Mouse (Mus musculus) bone marrow, adult 2 months (tissue): ENCODE data around the gene Slc25a11.

Experiments
- CTCF ChIP-seq: fragments of 200-500 bp; IDR thresholded peaks from 2 replicates; pipeline ENCODE4 v1.5.1; 2011; ENCODE audit warnings: low read length, control low read depth; ENCODE audit not compliant: control insufficient read depth, insufficient read depth
- POLR2A ChIP-seq: fragments of 200-500 bp; IDR thresholded peaks from 2 replicates; pipeline ENCODE4 v1.6.1; 2011; ENCODE audit warnings: low read depth, mild to moderate bottlenecking, control low read depth, low read length, borderline replicate concordance; ENCODE audit not compliant: control insufficient read depth

- TF ChIP-seq POLR2A (no peak), CTCF (no peak)
These were observed 5.6 kb upstream of the Slc25a11 start for GRCm38 (mm10) chr11:70652884-70653344.
